Mouse (Mus musculus) stomach, embryonic 14.5 days (tissue): ENCODE results near the gene Rhod. TPM values are rescaled to one million over a fixed set of nuclear protein-coding genes. Genes with fewer than 3 reads are reported as not detected.

Experiments
- polyA plus RNA-seq: library from polyadenylated mRNA; unstranded; fragments of >200 nt; fragmentation: Nextera tagmentation; extraction: Ambion mirVana; gene quantifications from 2 replicates; pipeline ENCODE4 v1.2.1, GENCODE M21; 2014

Gene Rhod
- polyA plus RNA-seq, 1 experiment from 2014 or later: 43.7 TPM

Other genes with a start within 250 kb of the Rhod start
- 1.5 and 2.5 TPM in 2 replicates for gene Tbc1d10c, start 248.1 kb downstream of the Rhod start, polyA plus RNA-seq
- gene Ppp1ca, start 247.4 kb downstream of the Rhod start, polyA plus RNA-seq: 759 and 780 TPM in 2 replicates
- 33.3 and 33.5 TPM in 2 replicates for gene Rad9a, start 237.8 kb downstream of the Rhod start, polyA plus RNA-seq
- 7.3 and 8.3 TPM in 2 replicates for gene Clcf1, start 225.2 kb downstream of the Rhod start, polyA plus RNA-seq
- gene AC109138.7, start 225.1 kb downstream of the Rhod start, polyA plus RNA-seq: not detected in 2 replicates
- 25.5 and 26.3 TPM in 2 replicates for gene Pold4, start 207.5 kb downstream of the Rhod start, polyA plus RNA-seq
- gene Ssh3, start 170.3 kb downstream of the Rhod start, polyA plus RNA-seq: 26.5 and 27.9 TPM in 2 replicates
- gene Ankrd13d, start 156.3 kb downstream of the Rhod start, polyA plus RNA-seq: 10.4 and 13.0 TPM in 2 replicates
- gene Grk2, start 133.2 kb downstream of the Rhod start, polyA plus RNA-seq: 18.1 and 18.7 TPM in 2 replicates
- gene Kdm2a, start 41.1 kb downstream of the Rhod start, polyA plus RNA-seq: 56.4 and 58.2 TPM in 2 replicates
- 0.41 and 0.50 TPM in 2 replicates for gene Syt12, start 38.0 kb upstream of the Rhod start, polyA plus RNA-seq
- gene 2010003K11Rik, start 59.2 kb upstream of the Rhod start, polyA plus RNA-seq: not detected in 2 replicates
- gene Pcx, start 71.0 kb upstream of the Rhod start, polyA plus RNA-seq: 11.4 and 12.7 TPM in 2 replicates
- 8.3 and 11.3 TPM in 2 replicates for gene Lrfn4, start 176.2 kb upstream of the Rhod start, polyA plus RNA-seq
- gene Rce1, start 186.2 kb upstream of the Rhod start, polyA plus RNA-seq: 62.2 and 69.6 TPM in 2 replicates